Mouse (Mus musculus) thymus, postnatal 4 days (tissue): ENCODE measurements around the gene 4933416C03Rik.

ENCODE experiments used
- DNase-seq: peaks from one replicate; pipeline ENCODE4 v3.0.0; 2021

4933416C03Rik gene

GRCm38 (mm10) chr10:116075954-116076353 lies 37.8 kb downstream of the 4933416C03Rik start:
- DNase-seq = no peak
